In genomic region chr17:33952879-33953278, GRCm38 (mm10) we compare ENCODE assay signal across 10 mouse cellular contexts. TPM values are rescaled to one million over a fixed set of nuclear protein-coding genes. Genes with fewer than 3 reads are reported as not detected.
A peak's percentile ranks its signal among the peaks of the same experiment; 100 is the strongest.
DNase-seq lines count a peak whose midpoint lies in the region; ATAC-seq lines count a peak whose summit lies in the region.
"Had no signal": no experiment of that assay in that cellular context is flagged by ENCODE, and none has a peak within 500 bp of the region (broad histone marks: within the 10 kb centered on the region; RNA-seq: fewer than 3 reads in every experiment).

No protein-coding gene starts in this region.

- H3K9me3 ChIP-seq in heart, embryonic 11.5 days (replicated peaks; ENCODE audit: control insufficient read depth, low read length) = no peaks in the 10 kb centered on the region
- H3K9me3 ChIP-seq in midbrain, embryonic 13.5 days = no peaks in the 10 kb centered on the region
- H3K9me3 ChIP-seq in midbrain, embryonic 11.5 days (ENCODE audit: control insufficient read depth, low read length) = no peaks in the 10 kb centered on the region
- H3K9me3 ChIP-seq in limb, embryonic 11.5 days (ENCODE audit: control insufficient read depth, low read length) = no peaks in the 10 kb centered on the region

- H3K4me2 ChIP-seq in heart, embryonic 11.5 days = peak overlapping the region; percentile 96
- H3K4me2 ChIP-seq in midbrain, embryonic 13.5 days (replicated peaks) = 0 out of 2 replicates have a peak overlapping the region, but pooled peaks have one; percentile 81
- H3K4me2 ChIP-seq in midbrain, embryonic 11.5 days = no peak overlapping the region
- H3K4me2 ChIP-seq in limb, embryonic 11.5 days (ENCODE audit: low read depth, severe bottlenecking) = peak overlapping the region; percentile 82; the same call in 1 of the 2 replicates

- peaks cover 45% of the 10 kb centered on the region for H3K4me1 ChIP-seq in heart, embryonic 11.5 days (ENCODE audit: control insufficient read depth, insufficient read depth, low read length)
- H3K4me1 ChIP-seq in midbrain, embryonic 13.5 days (replicated peaks) = peaks cover 78% of the 10 kb centered on the region
- peaks cover 44% of the 10 kb centered on the region for H3K4me1 ChIP-seq in midbrain, embryonic 11.5 days (ENCODE audit: control insufficient read depth, insufficient read depth, low read length)
- peaks cover 44% of the 10 kb centered on the region for H3K4me1 ChIP-seq in limb, embryonic 11.5 days (ENCODE audit: control insufficient read depth, insufficient read depth, low read length)

- intact Hi-C loops in heart, postnatal 14 days (cut with DNase I) = no loop called here

- 83% methylated on average over 4 of the region's 4 CpGs for WGBS in heart, embryonic 11.5 days (ENCODE audit: insufficient replicate concordance)
- 82% methylated on average over 4 of the region's 4 CpGs for WGBS in midbrain, embryonic 13.5 days
- 79% methylated on average over 4 of the region's 4 CpGs for WGBS in midbrain, embryonic 11.5 days
- 80% methylated on average over 4 of the region's 4 CpGs for WGBS in limb, embryonic 11.5 days

- H3K4me3 ChIP-seq in heart, embryonic 11.5 days (ENCODE audit: low read depth, low read length) = 0 out of 2 replicates have a peak overlapping the region, but pooled peaks have one; percentile 12
- peak overlapping the region; percentile 8; the same call in 1 of the 2 replicates for H3K4me3 ChIP-seq in midbrain, embryonic 13.5 days (replicated peaks)
- H3K4me3 ChIP-seq in midbrain, embryonic 11.5 days (ENCODE audit: low read depth, low read length) = no peak overlapping the region
- no peak overlapping the region for H3K4me3 ChIP-seq in limb, embryonic 11.5 days (ENCODE audit: low read depth, low read length)

- H3K27ac ChIP-seq in heart, embryonic 11.5 days (ENCODE audit: low read depth, low read length) = no peak overlapping the region
- H3K27ac ChIP-seq in midbrain, embryonic 13.5 days = no peak overlapping the region
- no peak overlapping the region for H3K27ac ChIP-seq in midbrain, embryonic 11.5 days (ENCODE audit: low read depth, low read length)
- no peak overlapping the region for H3K27ac ChIP-seq in limb, embryonic 11.5 days (replicated peaks; ENCODE audit: low read depth, low read length)

- H3K9ac ChIP-seq in heart, embryonic 11.5 days (ENCODE audit: low read depth, low read length) = 0 out of 2 replicates have a peak overlapping the region, but pooled peaks have one; percentile 34
- H3K9ac ChIP-seq in midbrain, embryonic 13.5 days (replicated peaks) = peak overlapping the region; percentile 32; the same call in 1 of the 2 replicates
- no peak overlapping the region; the same call in 1 of the 2 replicates for H3K9ac ChIP-seq in midbrain, embryonic 11.5 days (ENCODE audit: low read length)
- no peak overlapping the region for H3K9ac ChIP-seq in limb, embryonic 11.5 days (ENCODE audit: low read length)

- DNase-seq in heart, postnatal 14 days = no peak
- DNase-seq in midbrain, embryonic 11.5 days (ENCODE audit: low spot score, missing footprints) = no peak
- DNase-seq in limb, embryonic 11.5 days (ENCODE audit: low spot score) = no peak
- no peak for DNase-seq in ovary, adult 18-20 months (ENCODE audit: low spot score)
- no peak for DNase-seq in lung, postnatal 10 days
- no peak for DNase-seq in retina, embryonic 14.5 days (ENCODE audit: low spot score)
- DNase-seq: cerebellum, adult 9-10 months; layer of hippocampus, postnatal 36 days had no signal

- peaks cover 19% of the 10 kb centered on the region for H3K36me3 ChIP-seq in heart, embryonic 11.5 days (ENCODE audit: control insufficient read depth, insufficient read depth, low read length)
- peaks cover 52% of the 10 kb centered on the region for H3K36me3 ChIP-seq in midbrain, embryonic 13.5 days
- peaks cover 19% of the 10 kb centered on the region for H3K36me3 ChIP-seq in midbrain, embryonic 11.5 days (ENCODE audit: control insufficient read depth, insufficient read depth, low read length)
- H3K36me3 ChIP-seq in limb, embryonic 11.5 days (ENCODE audit: control insufficient read depth, insufficient read depth, low read length) = peaks cover 15% of the 10 kb centered on the region

- ATAC-seq in heart, embryonic 11.5 days (replicated peaks; ENCODE audit: insufficient number of reproducible peaks, low FRiP score, low TSS enrichment) = no peak
- no peak for ATAC-seq in midbrain, embryonic 13.5 days
- no peak for ATAC-seq in midbrain, embryonic 11.5 days (ENCODE audit: low FRiP score)
- ATAC-seq in limb, embryonic 11.5 days (ENCODE audit: insufficient number of reproducible peaks, low FRiP score, low TSS enrichment, low read depth) = no peak

- H3K27me3 ChIP-seq in heart, embryonic 11.5 days (ENCODE audit: control insufficient read depth, insufficient read depth, low read length) = no peaks in the 10 kb centered on the region
- no peaks in the 10 kb centered on the region for H3K27me3 ChIP-seq in midbrain, embryonic 13.5 days
- no peaks in the 10 kb centered on the region for H3K27me3 ChIP-seq in midbrain, embryonic 11.5 days (ENCODE audit: control insufficient read depth, insufficient read depth, low read length)
- H3K27me3 ChIP-seq in limb, embryonic 11.5 days (ENCODE audit: control insufficient read depth, insufficient read depth, low read length) = no peaks in the 10 kb centered on the region

RNA-seq across cellular contexts. Expression of gene B3galt4, which starts 1.6 kb away (rescaled TPM):
- polyA plus RNA-seq in heart, embryonic 11.5 days (2014; fragmentation: Nextera tagmentation; extraction: Ambion mirVana) = 2.8 and 5.9 TPM in 2 replicates
- 1 to 10 TPM; 2.2 to 2.9 TPM for total RNA-seq in heart, postnatal 14 days (2021)
- 12.4 and 13.6 TPM in 2 replicates for polyA plus RNA-seq in midbrain, embryonic 13.5 days (2015; fragmentation: Nextera tagmentation; extraction: Ambion mirVana)
- 3.4 and 4.2 TPM in 2 replicates for polyA plus RNA-seq in midbrain, embryonic 11.5 days (2014; fragmentation: Nextera tagmentation; extraction: Ambion mirVana)
- polyA plus RNA-seq in limb, embryonic 11.5 days (2014; fragmentation: Nextera tagmentation; extraction: Ambion mirVana) = 2.6 and 3.0 TPM in 2 replicates

RNA-seq across cellular contexts. Expression of gene Vps52, which starts 2.7 kb away (rescaled TPM):
- polyA plus RNA-seq in heart, embryonic 11.5 days (2014; fragmentation: Nextera tagmentation; extraction: Ambion mirVana) = 28.1 and 29.5 TPM in 2 replicates
- total RNA-seq in heart, postnatal 14 days (2021) = 10 to 100 TPM; 35.0 to 37.8 TPM
- 66.4 and 69.8 TPM in 2 replicates for polyA plus RNA-seq in midbrain, embryonic 13.5 days (2015; fragmentation: Nextera tagmentation; extraction: Ambion mirVana)
- 36.3 and 36.5 TPM in 2 replicates for polyA plus RNA-seq in midbrain, embryonic 11.5 days (2014; fragmentation: Nextera tagmentation; extraction: Ambion mirVana)
- polyA plus RNA-seq in limb, embryonic 11.5 days (2014; fragmentation: Nextera tagmentation; extraction: Ambion mirVana) = 35.6 and 37.1 TPM in 2 replicates

RNA-seq across cellular contexts. Expression of gene Rps18, which starts 2.9 kb away (rescaled TPM):
- 1,135 and 1,150 TPM in 2 replicates for polyA plus RNA-seq in heart, embryonic 11.5 days (2014; fragmentation: Nextera tagmentation; extraction: Ambion mirVana)
- total RNA-seq in heart, postnatal 14 days (2021) = 100 to 1,000 TPM; 417 to 479 TPM
- polyA plus RNA-seq in midbrain, embryonic 13.5 days (2015; fragmentation: Nextera tagmentation; extraction: Ambion mirVana) = 918 and 949 TPM in 2 replicates
- 1,159 and 1,302 TPM in 2 replicates for polyA plus RNA-seq in midbrain, embryonic 11.5 days (2014; fragmentation: Nextera tagmentation; extraction: Ambion mirVana)
- polyA plus RNA-seq in limb, embryonic 11.5 days (2014; fragmentation: Nextera tagmentation; extraction: Ambion mirVana) = 1,618 and 1,641 TPM in 2 replicates

RNA-seq across cellular contexts. Expression of gene Wdr46, which starts 12.4 kb away (rescaled TPM):
- 18.3 and 19.7 TPM in 2 replicates for polyA plus RNA-seq in heart, embryonic 11.5 days (2014; fragmentation: Nextera tagmentation; extraction: Ambion mirVana)
- total RNA-seq in heart, postnatal 14 days (2021) = 10 to 100 TPM; 10.4 to 11.5 TPM
- polyA plus RNA-seq in midbrain, embryonic 13.5 days (2015; fragmentation: Nextera tagmentation; extraction: Ambion mirVana) = 24.4 and 25.7 TPM in 2 replicates
- 27.4 and 28.9 TPM in 2 replicates for polyA plus RNA-seq in midbrain, embryonic 11.5 days (2014; fragmentation: Nextera tagmentation; extraction: Ambion mirVana)
- polyA plus RNA-seq in limb, embryonic 11.5 days (2014; fragmentation: Nextera tagmentation; extraction: Ambion mirVana) = 37.4 and 45.6 TPM in 2 replicates

RNA-seq across cellular contexts. Expression of gene Pfdn6, which starts 12.7 kb away (rescaled TPM):
- polyA plus RNA-seq in heart, embryonic 11.5 days (2014; fragmentation: Nextera tagmentation; extraction: Ambion mirVana) = 147 and 151 TPM in 2 replicates
- 10 to 100 TPM; 62.7 to 73.7 TPM for total RNA-seq in heart, postnatal 14 days (2021)
- polyA plus RNA-seq in midbrain, embryonic 13.5 days (2015; fragmentation: Nextera tagmentation; extraction: Ambion mirVana) = 193 and 195 TPM in 2 replicates
- polyA plus RNA-seq in midbrain, embryonic 11.5 days (2014; fragmentation: Nextera tagmentation; extraction: Ambion mirVana) = 206 and 208 TPM in 2 replicates
- 208 and 212 TPM in 2 replicates for polyA plus RNA-seq in limb, embryonic 11.5 days (2014; fragmentation: Nextera tagmentation; extraction: Ambion mirVana)

Comparison
In these comparisons a context has a peak if more than half of its experiments do, and no peak if none do; other contexts are left out.
1. H3K4me3 ChIP-seq: peak in heart, embryonic 11.5 days (single experiment) and midbrain, embryonic 13.5 days (single experiment); none in midbrain, embryonic 11.5 days (single experiment) and limb, embryonic 11.5 days (single experiment).
2. H3K9ac ChIP-seq: peak in heart, embryonic 11.5 days (single experiment) and midbrain, embryonic 13.5 days (single experiment); none in midbrain, embryonic 11.5 days (single experiment) and limb, embryonic 11.5 days (single experiment).